ENCODE assay signal across 29 mouse cellular contexts in genomic region chr11:93434997-93435915, GRCm38 (mm10).
DNase-seq lines count a peak whose midpoint lies in the region; ATAC-seq and TF ChIP-seq lines count a peak whose summit lies in the region.
"Had no signal": no experiment of that assay in that cellular context is flagged by ENCODE, and none has a peak within 500 bp of the region (broad histone marks: within the 10 kb centered on the region; RNA-seq: fewer than 3 reads in every experiment).

No protein-coding gene starts in this region.

- TF ChIP-seq CTCF in lung, embryonic 14.5 days (IDR thresholded peaks at IDR 0.05; ENCODE audit: low read depth) = no peak

- H3K4me3 ChIP-seq in lung, embryonic 14.5 days (ENCODE audit: low read depth, low read length) = no peak overlapping the region
- H3K4me3 ChIP-seq in forebrain, embryonic 15.5 days = no peak overlapping the region
- H3K4me3 ChIP-seq: erythroblast, embryonic 14.5 days; forebrain, embryonic 12.5 days; heart, embryonic 10.5 days; heart, embryonic 15.5 days; hindbrain, embryonic 12.5 days; intestine, embryonic 15.5 days; midbrain, embryonic 10.5 days; midbrain, embryonic 15.5 days; neural tube, embryonic 15.5 days had no signal

- H3K27ac ChIP-seq in lung, embryonic 14.5 days (ENCODE audit: low read depth) = peak overlapping the region; percentile 44
- no peak overlapping the region for H3K27ac ChIP-seq in forebrain, embryonic 15.5 days (replicated peaks)
- H3K27ac ChIP-seq: forebrain, embryonic 12.5 days; heart, embryonic 10.5 days; heart, embryonic 15.5 days; hindbrain, embryonic 12.5 days; hindbrain, postnatal 0 days; intestine, embryonic 15.5 days; liver, embryonic 14.5 days; midbrain, embryonic 10.5 days; midbrain, embryonic 15.5 days; neural tube, embryonic 15.5 days; stomach, postnatal 0 days had no signal

- no peaks in the 10 kb centered on the region for H3K9me3 ChIP-seq in lung, embryonic 14.5 days (ENCODE audit: low read depth, low read length)
- H3K9me3 ChIP-seq in forebrain, embryonic 15.5 days = no peaks in the 10 kb centered on the region
- H3K9me3 ChIP-seq: forebrain, embryonic 12.5 days; heart, embryonic 10.5 days; heart, embryonic 15.5 days; hindbrain, embryonic 12.5 days; intestine, embryonic 15.5 days; midbrain, embryonic 10.5 days; midbrain, embryonic 15.5 days; neural tube, embryonic 15.5 days had no signal

- no peaks in the 10 kb centered on the region for H3K36me3 ChIP-seq in lung, embryonic 14.5 days (ENCODE audit: insufficient read depth)
- no peaks in the 10 kb centered on the region for H3K36me3 ChIP-seq in forebrain, embryonic 15.5 days
- H3K36me3 ChIP-seq: forebrain, embryonic 12.5 days; heart, embryonic 10.5 days; heart, embryonic 15.5 days; hindbrain, embryonic 12.5 days; intestine, embryonic 15.5 days; midbrain, embryonic 10.5 days; midbrain, embryonic 15.5 days; neural tube, embryonic 15.5 days had no signal

- WGBS in lung, embryonic 14.5 days = 41% methylated on average over 4 of the region's 4 CpGs
- WGBS in forebrain, embryonic 15.5 days = 58% methylated on average over 4 of the region's 4 CpGs

- H3K9ac ChIP-seq in lung, embryonic 14.5 days = no peak overlapping the region
- no peak overlapping the region for H3K9ac ChIP-seq in forebrain, embryonic 15.5 days (replicated peaks)
- H3K9ac ChIP-seq: forebrain, embryonic 12.5 days; heart, embryonic 15.5 days; hindbrain, embryonic 12.5 days; intestine, embryonic 15.5 days; liver, embryonic 14.5 days; midbrain, embryonic 15.5 days; neural tube, embryonic 15.5 days had no signal

- peak; percentile 57 for DNase-seq in cerebellum, adult 9-11 months
- DNase-seq in cerebellum, postnatal 36 days = no peak
- peak; percentile 43 to 69 for DNase-seq in cerebellum, postnatal 14 days
- DNase-seq in lung, embryonic 14.5 days = peak; percentile 54
- peak; percentile 41 for DNase-seq in lung, postnatal 14 days
- no peak for DNase-seq in spleen, adult 12 weeks (ENCODE audit: low spot score)
- no peak for DNase-seq in ovary, postnatal 14 days (ENCODE audit: low spot score)
- DNase-seq: adrenal gland, postnatal 25 days; gastrocnemius, postnatal 25 days; heart, adult 11 months; heart, postnatal 36 days; kidney, postnatal 14 days; liver; thymus, adult 18-20 months; thymus, postnatal 25 days had no signal

- 0 out of 2 replicates have a peak, but pooled peaks cover 4% of the 10 kb centered on the region for H3K4me1 ChIP-seq in lung, embryonic 14.5 days (ENCODE audit: insufficient read depth)
- no peaks in the 10 kb centered on the region for H3K4me1 ChIP-seq in forebrain, embryonic 15.5 days
- H3K4me1 ChIP-seq: heart, embryonic 10.5 days; heart, embryonic 15.5 days; intestine, embryonic 15.5 days; midbrain, embryonic 15.5 days; neural tube, embryonic 15.5 days had no signal

- ATAC-seq in lung, embryonic 14.5 days (ENCODE audit: insufficient read depth) = peak; percentile 67
- ATAC-seq in forebrain, embryonic 15.5 days (replicated peaks) = no peak
- ATAC-seq: CD4-positive, CD25-positive, alpha-beta regulatory T cell, adult 4 months; hindbrain, postnatal 0 days; intestine, embryonic 15.5 days; midbrain, embryonic 15.5 days had no signal

- no peak overlapping the region for H3K4me2 ChIP-seq in lung, embryonic 14.5 days
- no peak overlapping the region for H3K4me2 ChIP-seq in forebrain, embryonic 15.5 days (replicated peaks)
- H3K4me2 ChIP-seq: forebrain, embryonic 12.5 days; heart, embryonic 15.5 days; hindbrain, embryonic 12.5 days; intestine, embryonic 15.5 days; midbrain, embryonic 15.5 days; neural tube, embryonic 15.5 days had no signal

- H3K27me3 ChIP-seq in lung, embryonic 14.5 days (ENCODE audit: insufficient read depth, low read length) = no peaks in the 10 kb centered on the region
- H3K27me3 ChIP-seq in forebrain, embryonic 15.5 days = no peaks in the 10 kb centered on the region
- H3K27me3 ChIP-seq: forebrain, embryonic 12.5 days; heart, embryonic 15.5 days; hindbrain, embryonic 12.5 days; intestine, embryonic 15.5 days; midbrain, embryonic 15.5 days; neural tube, embryonic 15.5 days had no signal

Comparison
In these comparisons a context has a peak if more than half of its experiments do, and no peak if none do; other contexts are left out.
1. DNase-seq: peak in cerebellum, adult 9-11 months (single experiment), cerebellum, postnatal 14 days (2 of 2), lung, embryonic 14.5 days (single experiment) and lung, postnatal 14 days (single experiment); none in cerebellum, postnatal 36 days (0 of 2), spleen, adult 12 weeks (single experiment) and ovary, postnatal 14 days (single experiment).